Mouse (Mus musculus) v-Abl transformed pro-B cells (cell line): Measurements from ENCODE around the gene Fam71f1.

Experiments used
- in situ Hi-C, 2 experiments: fragments of 400-800 bp; cut with MboI; formaldehyde crosslinking; loops; one replicate each; pipeline ENCODE4 v1.15.1; 2025; ENCODE audit not compliant: unreplicated experiment in 2 of 2

Gene Fam71f1

DNA sequence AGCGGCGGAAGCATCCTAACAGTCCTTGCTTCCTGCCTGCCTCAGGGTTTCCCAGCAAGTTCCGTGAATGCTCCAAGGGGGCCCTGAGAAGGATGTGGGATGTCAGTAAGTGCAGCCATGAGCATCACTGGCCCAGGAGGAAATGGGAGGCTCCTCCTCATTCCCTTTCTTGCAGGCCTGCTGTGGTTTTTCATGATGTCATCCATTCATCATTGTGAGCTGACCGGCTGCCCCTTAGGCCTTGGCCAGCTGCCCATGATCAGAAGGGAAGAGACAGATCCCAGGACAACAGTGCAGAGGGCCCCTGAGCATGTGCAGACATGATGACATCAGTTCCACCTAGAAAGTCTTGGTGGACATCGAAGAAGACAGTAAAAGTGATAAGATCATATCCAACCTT lies at the start of gene Fam71f1:
Gene Fam71f1 (plus strand): TSS at position 262 of the 400 bp plus-strand sequence.
- in situ Hi-C loops = no loop called here

- in situ Hi-C loops = no loop called here
Measured at GRCm38 (mm10) chr6:29270961-29271360, 48.0 kb upstream of the Fam71f1 start.

DNA sequence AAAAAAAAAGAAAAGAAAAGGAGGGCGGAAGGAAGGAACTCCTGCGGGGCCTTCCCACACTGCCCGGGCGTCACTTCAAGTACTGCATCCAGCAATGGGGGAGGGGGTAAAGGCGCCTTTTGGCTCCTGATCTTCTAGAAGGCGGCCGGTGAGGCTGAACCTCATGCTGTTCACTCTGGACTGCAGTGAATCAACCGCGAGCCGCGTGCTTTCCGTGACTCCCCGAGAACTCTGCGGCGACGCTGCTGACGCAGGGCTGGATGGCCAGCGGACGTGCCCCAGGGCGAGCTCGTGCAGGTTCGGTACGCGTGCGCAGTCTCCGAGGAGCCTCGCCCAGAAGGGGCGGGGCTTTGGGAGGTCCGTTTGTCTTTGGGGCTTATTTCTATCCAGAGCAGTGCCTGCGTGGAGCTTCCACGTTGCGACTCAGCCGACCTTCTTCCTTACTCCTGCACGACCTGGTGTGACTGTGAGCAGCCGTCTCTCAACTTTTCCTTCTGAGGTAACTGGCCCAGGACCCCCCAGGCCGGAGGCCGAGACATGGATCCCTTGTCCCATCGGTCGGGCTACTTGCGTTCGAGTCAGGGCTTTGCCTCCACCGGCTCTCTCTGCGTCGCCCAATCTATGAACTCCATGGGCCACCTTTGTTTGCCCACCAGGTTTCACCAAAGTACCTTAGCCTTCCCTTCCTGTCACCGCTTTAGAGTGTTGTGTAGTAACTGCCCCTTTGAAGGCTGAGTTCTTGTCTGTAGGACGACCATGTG lies 46.4 kb upstream of the Fam71f1 start, which contains the start of gene Hilpda:
Gene Hilpda (plus strand): TSS at position 177 of the 761 bp plus-strand sequence.
- in situ Hi-C loops = no loop called here

DNA sequence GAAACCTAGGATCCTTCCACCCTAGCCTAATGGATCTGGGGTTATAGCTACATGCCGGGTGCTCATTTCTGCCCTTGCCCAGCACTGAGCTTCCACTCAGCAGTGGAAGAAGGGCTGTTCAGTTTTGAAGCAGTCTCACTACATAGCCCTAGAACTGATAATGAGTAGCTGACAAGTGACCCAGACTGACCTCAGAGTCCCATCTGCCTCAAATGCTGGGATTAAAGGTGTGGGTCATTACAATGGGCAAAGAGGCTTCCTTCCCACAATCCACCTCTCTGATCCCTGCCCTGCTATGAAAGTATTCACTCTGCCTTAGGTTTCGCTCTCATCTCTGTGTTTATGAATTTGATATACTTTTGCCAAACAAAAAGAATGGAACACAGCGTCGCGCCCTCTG lies 42.2 kb upstream of the Fam71f1 start:
- in situ Hi-C loops = loop anchor here (5.0 to 25.0 kb wide), 4 partner anchors 34 to 339 kb away; partner anchors contain the start of gene Rbm28 (in 2 of the 2)

DNA sequence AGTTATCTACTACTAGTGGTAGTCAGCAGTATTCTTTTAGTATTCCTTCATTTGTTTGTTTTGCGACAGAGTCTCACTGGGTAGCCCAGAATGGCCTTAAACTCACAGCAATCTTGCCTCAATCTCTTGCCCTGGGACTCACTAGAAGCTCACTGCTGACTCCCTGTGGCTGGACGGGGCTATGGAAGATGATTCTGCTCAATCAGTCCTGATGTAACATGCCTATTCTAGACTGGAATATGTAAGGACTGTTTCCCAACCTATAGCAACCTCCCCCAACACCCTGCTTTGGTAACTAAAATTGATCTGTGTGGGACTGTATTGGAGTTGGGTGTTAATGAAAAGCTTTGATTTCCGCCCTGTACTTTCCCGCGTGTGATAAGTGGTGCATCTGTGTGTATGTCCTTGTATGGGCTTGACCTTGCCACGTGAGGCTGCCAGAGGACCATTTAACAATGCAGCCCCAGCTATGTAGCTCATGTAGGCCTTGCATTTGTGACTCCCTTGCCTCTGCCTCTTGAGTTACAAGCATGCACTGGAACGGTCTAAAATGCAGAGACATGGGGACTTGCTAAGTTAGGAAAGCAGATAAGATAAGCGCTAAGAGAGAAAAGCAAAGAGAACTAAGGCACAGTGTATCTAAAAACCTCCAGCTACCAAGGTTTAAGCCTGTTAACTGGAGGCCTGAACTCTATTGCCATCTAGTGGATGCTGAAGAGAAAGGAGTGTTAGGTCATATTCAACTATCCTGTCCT lies 40.2 kb upstream of the Fam71f1 start:
- in situ Hi-C loops = loop anchor here (5.0 to 25.0 kb wide), 4 partner anchors 36 to 341 kb away; partner anchors contain the start of gene Rbm28 (in 2 of the 2)

DNA sequence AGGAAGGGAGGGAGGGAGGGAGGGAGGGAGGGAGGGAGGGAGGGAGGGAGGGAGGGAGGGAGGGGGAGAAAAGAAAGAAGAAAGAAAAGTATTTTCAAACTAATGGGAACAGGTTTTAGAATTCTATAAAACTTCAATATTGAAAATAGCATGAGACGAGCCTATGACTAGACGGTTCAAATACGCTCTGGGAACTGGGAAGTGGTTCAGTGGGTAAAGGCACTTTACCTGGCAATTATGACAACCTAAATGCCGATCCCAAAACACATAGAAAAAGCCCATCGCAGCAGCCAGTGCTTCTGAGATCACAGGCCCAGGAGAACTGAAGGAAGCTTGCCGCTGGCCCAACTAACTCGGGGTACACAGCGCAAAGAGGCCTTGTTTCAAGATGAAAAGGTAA lies 39.6 kb upstream of the Fam71f1 start, which contains the start of gene Fam71f2:
Gene Fam71f2 (plus strand): TSS at position 301 of the 400 bp plus-strand sequence.
- in situ Hi-C loops = loop anchor here (5.0 to 25.0 kb wide), 4 partner anchors 37 to 342 kb away; partner anchors contain the start of gene Rbm28 (in 2 of the 2)

- in situ Hi-C loops = loop anchor here in 1 of 2 experiments (25.0 kb wide), 1 partner anchor 343 kb away; no protein-coding TSS in a partner anchor
Measured at GRCm38 (mm10) chr6:29280671-29281070, 38.3 kb upstream of the Fam71f1 start.

- in situ Hi-C loops = loop anchor here in 1 of 2 experiments (25.0 kb wide), 1 partner anchor 350 kb away; no protein-coding TSS in a partner anchor
Measured at GRCm38 (mm10) chr6:29286870-29287269, 32.1 kb upstream of the Fam71f1 start.

DNA sequence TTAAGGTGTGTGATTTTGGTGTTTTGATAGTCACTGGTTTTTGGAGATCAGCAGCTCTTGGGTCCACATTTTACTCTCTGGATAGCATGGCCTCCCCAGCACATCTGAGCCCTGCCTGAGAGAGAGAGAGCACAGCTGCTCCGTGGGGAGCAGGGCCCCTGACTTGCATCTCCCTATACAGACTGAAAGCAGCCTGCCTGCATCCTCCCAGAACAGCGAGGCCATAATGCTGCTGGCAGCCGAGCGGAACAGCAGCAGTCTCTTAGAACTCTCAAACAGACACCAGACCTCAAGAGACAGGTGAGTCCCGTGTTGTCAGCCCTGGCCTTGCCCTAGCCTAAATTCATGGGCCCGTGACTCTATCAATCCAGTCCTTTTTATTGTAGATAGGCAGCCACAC lies 31.5 kb upstream of the Fam71f1 start:
- in situ Hi-C loops = loop anchor here in 1 of 2 experiments (25.0 kb wide), 1 partner anchor 350 kb away; no protein-coding TSS in a partner anchor

- in situ Hi-C loops = loop anchor here in 1 of 2 experiments (25.0 kb wide), 1 partner anchor 351 kb away; no protein-coding TSS in a partner anchor
Measured at GRCm38 (mm10) chr6:29287944-29288343, 31.0 kb upstream of the Fam71f1 start.

DNA sequence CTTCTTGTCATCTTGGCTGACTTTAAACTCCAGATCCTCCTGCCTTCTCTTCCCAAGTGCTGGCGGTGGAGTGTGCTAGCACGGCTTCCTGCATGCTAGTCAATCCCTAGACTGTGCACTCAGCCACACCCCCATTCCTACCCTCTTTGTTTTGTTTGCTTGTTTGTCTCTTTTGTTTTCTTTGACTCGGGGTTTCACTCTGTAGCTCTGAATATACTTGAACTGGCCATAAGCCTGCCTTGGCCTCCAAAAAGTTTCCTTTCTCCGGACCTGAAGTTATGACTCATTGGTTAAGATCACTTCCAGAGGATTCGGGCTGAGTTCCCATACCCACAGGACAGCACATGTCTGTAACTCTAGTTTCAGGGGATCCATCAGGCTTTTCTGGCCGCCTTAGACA lies 30.3 kb upstream of the Fam71f1 start:
- in situ Hi-C loops = loop anchor here in 1 of 2 experiments (25.0 kb wide), 1 partner anchor 351 kb away; no protein-coding TSS in a partner anchor

DNA sequence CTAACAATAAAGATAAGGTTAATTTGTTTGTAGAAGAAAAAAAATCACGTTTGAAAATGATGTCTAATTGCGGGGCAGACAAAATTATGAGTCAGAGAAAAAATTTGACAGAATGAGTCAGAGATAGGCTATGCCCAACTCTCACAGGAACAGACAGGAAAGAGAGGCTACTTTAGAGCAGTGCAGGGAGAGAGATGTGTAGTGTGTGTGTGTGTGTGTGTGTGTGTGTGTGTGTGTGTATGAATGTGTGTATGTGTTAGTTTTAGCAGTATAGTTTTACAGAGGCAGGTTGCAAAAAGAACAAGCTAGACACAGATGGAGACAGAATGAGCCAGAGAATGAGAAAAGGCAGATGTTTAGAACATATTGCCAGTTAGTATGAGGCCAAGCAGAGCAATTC lies 19.8 kb upstream of the Fam71f1 start:
- in situ Hi-C loops = loop anchor here in 1 of 2 experiments (25.0 kb wide), 1 partner anchor 362 kb away; no protein-coding TSS in a partner anchor

DNA sequence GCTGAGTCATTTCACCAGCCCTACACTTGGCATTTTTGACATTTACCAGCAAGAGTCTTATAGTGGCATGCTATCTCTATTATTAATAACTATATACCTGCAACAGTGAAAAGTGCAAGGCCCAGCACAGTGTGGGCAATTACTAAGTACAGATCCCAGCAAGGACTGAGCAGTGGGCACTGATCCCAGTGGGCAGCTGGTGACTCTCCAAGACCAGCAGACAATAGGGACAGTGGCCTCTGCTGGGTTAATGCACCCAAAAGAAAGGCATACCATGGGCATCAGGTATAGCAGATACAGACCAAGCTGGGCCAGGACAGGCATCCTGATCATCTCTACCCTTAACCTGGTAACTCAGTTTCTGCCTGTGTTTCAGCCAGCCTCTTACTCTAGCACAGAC lies 15.7 kb upstream of the Fam71f1 start:
- in situ Hi-C loops = no loop called here

DNA sequence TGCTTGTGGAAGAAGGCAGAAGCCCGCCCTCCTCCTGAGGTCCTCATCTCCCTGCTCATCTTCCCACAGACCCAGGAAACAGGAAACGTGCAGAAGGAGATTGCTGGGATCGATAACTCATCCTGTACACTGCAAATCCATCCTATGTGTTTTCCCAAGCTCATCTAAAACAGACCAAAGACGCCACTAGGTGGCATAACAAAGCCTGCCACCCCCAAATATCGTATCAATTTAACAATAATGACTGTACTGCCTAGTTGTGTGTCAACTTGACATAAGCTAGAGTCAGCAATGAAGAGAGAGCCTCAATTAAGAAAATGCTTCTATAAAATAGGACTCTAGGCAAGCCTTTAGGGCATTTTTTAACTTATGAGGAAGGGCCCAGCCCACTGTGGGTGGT lies 15.2 kb upstream of the Fam71f1 start:
- in situ Hi-C loops = no loop called here

DNA sequence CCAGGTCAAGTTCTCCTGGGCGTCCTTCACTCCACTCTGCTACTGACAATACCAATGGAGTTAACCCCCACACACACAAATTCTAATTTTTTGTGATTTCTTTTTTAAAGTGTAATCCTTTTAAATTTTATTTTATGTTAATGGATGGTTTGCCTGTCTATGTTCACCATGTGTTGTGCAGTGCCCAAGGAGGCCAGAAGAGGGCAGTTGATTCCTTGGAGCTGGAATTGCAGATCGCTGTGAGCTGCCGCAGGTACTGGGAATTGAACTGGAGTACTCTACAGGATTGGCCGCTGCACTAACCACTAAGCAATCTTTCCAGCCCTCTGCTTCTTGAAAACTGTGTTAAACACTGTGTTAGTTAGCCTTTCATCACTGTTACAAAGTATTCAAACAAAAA lies 13.5 kb upstream of the Fam71f1 start:
- in situ Hi-C loops = no loop called here

DNA sequence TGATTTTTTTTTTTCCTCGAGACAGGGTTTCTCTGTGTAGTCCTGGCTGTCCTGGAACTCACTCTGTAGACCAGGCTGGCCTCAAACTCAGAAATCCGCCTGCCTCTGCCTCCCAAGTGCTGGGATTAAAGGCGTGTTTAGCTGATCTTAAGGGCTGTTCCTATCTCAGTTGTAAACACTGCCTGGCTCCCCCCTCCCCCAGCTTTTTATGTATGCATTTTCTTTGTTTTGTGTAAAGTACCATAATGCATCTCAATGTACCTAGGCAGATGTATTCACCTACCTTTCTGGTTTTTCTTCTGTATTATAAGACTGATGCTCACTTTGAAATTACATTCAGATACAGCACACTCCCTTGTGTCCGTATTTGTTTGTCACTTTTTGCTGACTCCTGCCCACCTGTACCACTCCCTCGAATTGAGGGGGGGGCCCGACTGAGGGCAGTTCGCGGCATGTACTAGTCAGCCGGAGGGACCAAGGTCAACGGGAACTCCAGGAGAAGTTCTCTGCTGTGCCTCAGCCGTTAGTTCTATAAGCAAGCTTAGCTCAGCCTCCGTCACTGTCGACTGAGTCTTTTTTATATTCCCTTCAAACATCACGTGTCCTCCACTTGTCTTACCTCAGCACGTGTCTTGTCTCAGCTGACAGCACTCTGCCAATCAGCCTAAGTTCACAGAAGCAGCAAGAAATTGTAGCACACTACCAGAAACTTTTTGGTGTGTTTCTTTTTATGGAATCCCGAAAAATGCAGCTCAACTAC lies 9.9 kb upstream of the Fam71f1 start:
- in situ Hi-C loops = no loop called here

GRCm38 (mm10) chr6:29313690-29314202 lies 5.2 kb upstream of the Fam71f1 start:
- in situ Hi-C loops = no loop called here

DNA sequence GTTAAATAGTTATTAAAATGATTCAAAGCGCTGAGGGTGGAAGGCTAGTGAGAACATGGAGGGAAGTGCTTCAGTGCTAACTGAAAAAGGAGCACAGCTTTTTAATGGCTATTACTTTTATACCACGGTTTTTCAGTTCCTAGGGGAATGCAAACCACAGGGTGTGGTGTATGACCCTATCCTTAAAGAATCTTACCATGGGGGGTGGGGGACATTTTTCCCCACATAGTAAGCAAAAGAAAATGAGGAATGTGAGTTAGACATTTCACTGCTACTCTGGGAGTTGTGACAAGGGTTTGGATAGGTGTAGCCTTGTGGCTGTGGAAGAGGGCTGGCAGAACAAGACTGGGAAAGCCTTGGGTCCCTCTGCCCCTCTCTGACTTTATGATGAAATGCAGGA lies 1.7 kb upstream of the Fam71f1 start:
- in situ Hi-C loops = no loop called here

- in situ Hi-C loops = no loop called here
Measured at GRCm38 (mm10) chr6:29317941-29318340, 999 bp upstream of the Fam71f1 start.

DNA sequence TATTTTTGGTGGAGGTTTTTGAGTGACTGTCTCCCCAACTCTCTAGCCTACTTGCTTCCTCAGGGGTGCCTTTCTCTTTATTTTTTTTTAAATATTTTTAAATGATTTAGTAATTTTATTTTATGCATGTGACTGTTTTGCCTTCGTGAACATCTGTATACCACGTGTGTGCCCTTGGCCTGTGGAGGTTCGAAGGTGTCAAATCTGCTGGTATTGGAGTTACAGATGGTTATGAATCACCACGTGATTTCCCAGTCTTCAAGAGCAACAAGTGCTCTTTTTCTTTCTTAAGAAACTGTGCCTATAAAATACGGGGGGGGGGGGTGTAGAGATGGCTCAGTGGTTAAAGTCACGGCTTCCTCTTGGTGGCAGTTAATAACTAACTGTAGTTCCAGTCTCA lies 2.6 kb downstream of the Fam71f1 start:
- in situ Hi-C loops = no loop called here
